Mouse (Mus musculus) small intestine, adult 2 months (tissue): ENCODE results near the gene Ahnak2. TPM values are rescaled to one million over a fixed set of nuclear protein-coding genes. Genes with fewer than 3 reads are reported as not detected.

ENCODE experiments used
- H3K27ac ChIP-seq: fragments of 200-500 bp; 2 replicates; pipeline ENCODE4 v1.5.1; 2012; ENCODE audit warnings: low read depth, low read length, control low read depth, inconsistent platforms; ENCODE audit not compliant: insufficient read depth
- H3K27me3 ChIP-seq: fragments of 200-500 bp; 2 replicates; pipeline ENCODE4 v1.6.1; 2012; ENCODE audit warnings: mild to moderate bottlenecking, moderate library complexity, low read length, inconsistent platforms; ENCODE audit not compliant: control insufficient read depth, insufficient read depth
- H3K36me3 ChIP-seq: fragments of 200-500 bp; 2 replicates; pipeline ENCODE4 v1.6.1; 2012; ENCODE audit warnings: mild to moderate bottlenecking, low read length, control low read depth, inconsistent platforms; ENCODE audit not compliant: control insufficient read depth, insufficient read depth
- H3K4me1 ChIP-seq: fragments of 200-500 bp; 2 replicates; pipeline ENCODE4 v1.6.1; 2012; ENCODE audit warnings: low read length, inconsistent platforms, mixed read lengths; ENCODE audit not compliant: control insufficient read depth, insufficient read depth, insufficient read length
- H3K4me3 ChIP-seq: fragments of 200-500 bp; 2 replicates; pipeline ENCODE4 v1.5.1; 2012; ENCODE audit warnings: low read depth, mild to moderate bottlenecking, control low read depth, inconsistent platforms, low read length, moderate library complexity
- CTCF ChIP-seq: fragments of 200-500 bp; IDR thresholded peaks from 2 replicates; pipeline ENCODE4 v1.5.1; 2012; ENCODE audit warnings: low read depth, mild to moderate bottlenecking, control low read depth, inconsistent platforms, low read length, moderate library complexity, mixed read lengths; ENCODE audit not compliant: insufficient replicate concordance, insufficient read length; ENCODE audit errors: extremely low read depth
- POLR2A ChIP-seq: fragments of 200-500 bp; IDR thresholded peaks from 2 replicates; pipeline ENCODE4 v1.6.1; 2012; ENCODE audit warnings: low read depth, mild to moderate bottlenecking, control low read depth, inconsistent platforms, low read length, moderate library complexity
- WGBS: fragments of 180-500 bp; shearing (Covaris S2); methylation state at CpG from one replicate; pipeline ENCODE4 v1.1.7; 2018; 5-methylcytosine and 5-hydroxymethylcytosine counted together
- polyA plus RNA-seq: library from polyadenylated mRNA; depleted of rRNA; stranded (reverse); fragments of >200 nt; gene quantifications from 2 replicates; pipeline ENCODE4 v1.2.3, GENCODE M21; 2012

Ahnak2 gene
- polyA plus RNA-seq, 1 experiment: 1.4 TPM

DNA sequence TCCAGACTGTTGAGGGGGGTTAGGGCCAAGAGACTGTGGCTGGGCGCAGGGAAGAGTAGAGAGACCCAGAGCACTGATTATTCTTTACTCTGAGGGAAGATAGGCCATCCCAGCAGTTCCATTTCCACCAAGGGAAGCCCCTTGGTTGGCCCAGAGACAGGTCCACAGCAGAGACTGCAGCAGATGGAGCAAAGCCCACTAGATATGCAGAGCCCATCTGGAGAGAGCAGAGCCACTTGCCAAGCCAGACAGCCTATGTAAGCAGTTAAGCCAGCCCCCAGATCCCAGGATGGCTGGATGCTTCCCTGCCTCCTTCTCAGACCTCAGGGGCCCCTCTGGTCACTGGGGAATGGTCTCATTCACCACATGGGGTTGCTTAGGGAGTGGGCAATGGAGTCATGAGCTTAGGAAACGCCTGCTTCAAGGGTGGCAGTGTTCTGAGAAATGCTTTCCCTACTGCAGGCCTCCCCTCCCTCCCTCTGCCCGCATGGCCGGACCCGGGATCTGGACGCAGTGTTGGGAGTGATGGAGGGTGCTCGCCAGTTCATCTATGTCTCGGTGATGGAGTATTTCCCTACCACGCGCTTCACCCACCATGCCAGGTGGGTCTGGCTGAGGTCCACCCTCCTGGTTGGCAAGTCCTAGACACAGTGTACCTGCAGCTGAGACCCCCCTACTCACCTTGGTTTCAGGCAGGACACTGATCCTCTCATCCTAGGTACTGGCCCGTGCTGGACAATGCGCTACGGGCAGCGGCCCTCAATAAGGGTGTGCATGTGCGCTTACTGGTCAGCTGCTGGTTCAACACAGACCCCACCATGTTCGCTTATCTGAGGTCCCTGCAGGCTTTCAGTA, 35.2 kb downstream of the Ahnak2 start:
- no peak for TF ChIP-seq CTCF
- no peak for TF ChIP-seq POLR2A
- no peaks in the 10 kb centered on the region for H3K27me3 ChIP-seq
- no peaks in the 10 kb centered on the region for H3K4me1 ChIP-seq
- no peaks in the 10 kb centered on the region for H3K36me3 ChIP-seq
- WGBS: 92% methylated on average over 16 of the region's 16 CpGs
- H3K4me3 ChIP-seq: no peak overlapping the region
- no peak overlapping the region for H3K27ac ChIP-seq

GRCm38 (mm10) chr12:112766586-112766985, 35.9 kb downstream of the Ahnak2 start:
- Histone ChIP-seq H3K36me3 (no peaks in the 10 kb centered on the region), H3K27me3 (no peaks in the 10 kb centered on the region), H3K4me1 (no peaks in the 10 kb centered on the region), H3K4me3 (no peak overlapping the region), H3K27ac (no peak overlapping the region)
- WGBS: 95% methylated on average over 7 of the region's 7 CpGs
- TF ChIP-seq POLR2A (no peak), CTCF (no peak)

GRCm38 (mm10) chr12:112764991-112765390, 37.5 kb downstream of the Ahnak2 start:
- H3K4me1 ChIP-seq: no peaks in the 10 kb centered on the region
- no peak for TF ChIP-seq POLR2A
- no peak for TF ChIP-seq CTCF
- H3K36me3 ChIP-seq: no peaks in the 10 kb centered on the region
- H3K27me3 ChIP-seq: no peaks in the 10 kb centered on the region
- no peak overlapping the region for H3K27ac ChIP-seq
- WGBS: 89% methylated on average over 7 of the region's 7 CpGs
- no peak overlapping the region for H3K4me3 ChIP-seq

GRCm38 (mm10) chr12:112764141-112764540, 38.3 kb downstream of the Ahnak2 start:
- H3K4me3 ChIP-seq: no peak overlapping the region
- 82% methylated on average over 5 of the region's 5 CpGs for WGBS
- H3K36me3 ChIP-seq: no peaks in the 10 kb centered on the region
- H3K27ac ChIP-seq: no peak overlapping the region
- TF ChIP-seq CTCF (no peak), POLR2A (no peak)
- no peaks in the 10 kb centered on the region for H3K4me1 ChIP-seq
- no peaks in the 10 kb centered on the region for H3K27me3 ChIP-seq

DNA sequence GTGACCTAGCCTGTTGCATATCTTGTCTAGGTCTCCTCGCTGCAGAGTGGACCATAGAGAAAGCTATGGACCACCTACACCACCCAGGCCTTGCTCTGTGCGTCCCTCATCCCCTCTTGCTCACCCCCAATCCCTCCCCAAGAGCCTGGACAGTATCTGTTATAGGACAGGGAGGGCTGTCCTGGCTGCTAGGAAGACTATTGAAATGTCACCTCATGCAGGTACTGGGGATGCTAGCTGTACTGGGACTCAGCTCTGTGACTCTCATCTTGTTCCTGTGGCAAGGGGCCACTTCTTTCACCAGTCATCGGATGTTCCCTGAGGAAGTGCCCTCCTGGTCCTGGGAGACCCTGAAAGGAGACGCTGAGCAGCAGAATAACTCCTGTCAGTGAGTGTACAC, 39.3 kb downstream of the Ahnak2 start:
- WGBS: 92% methylated on average over 4 of the region's 4 CpGs
- no peak for TF ChIP-seq POLR2A
- no peak for TF ChIP-seq CTCF
- no peaks in the 10 kb centered on the region for H3K27me3 ChIP-seq

DNA sequence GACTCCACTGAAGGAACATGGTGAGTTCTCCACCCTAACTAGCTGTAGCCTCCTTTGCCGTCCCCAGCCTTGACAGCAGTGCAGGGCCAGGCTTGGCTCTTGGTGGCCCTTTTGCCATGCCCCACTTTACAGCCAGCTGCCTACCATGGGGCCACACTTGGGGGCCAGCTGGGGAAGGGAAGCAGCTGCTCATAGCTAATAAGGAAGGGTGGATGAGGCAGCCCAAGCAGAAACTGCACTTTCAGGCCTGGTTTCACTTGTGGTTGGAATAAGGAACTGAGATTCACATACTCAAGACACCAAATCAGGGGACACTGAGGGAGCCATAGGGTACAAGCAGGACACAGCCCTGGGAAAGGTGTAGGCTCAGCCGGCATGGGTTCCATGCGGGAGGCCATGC, 40.4 kb downstream of the Ahnak2 start:
- TF ChIP-seq CTCF (no peak), POLR2A (no peak)
- Histone ChIP-seq H3K36me3 (no peaks in the 10 kb centered on the region), H3K27me3 (no peaks in the 10 kb centered on the region), H3K4me3 (peak overlapping the region; percentile 46), H3K4me1 (no peaks in the 10 kb centered on the region), H3K27ac (peak overlapping the region; percentile 40; the same call in 1 of the 2 replicates)
- 74% methylated on average over 3 of the region's 3 CpGs for WGBS

More for the DNA sequence above, 39.3 kb downstream of the Ahnak2 start:
- H3K4me3 ChIP-seq: no peak overlapping the region
- H3K4me1 ChIP-seq: no peaks in the 10 kb centered on the region
- H3K36me3 ChIP-seq: no peaks in the 10 kb centered on the region
- H3K27ac ChIP-seq: no peak overlapping the region

- no peak for TF ChIP-seq CTCF
- H3K27ac ChIP-seq: 0 out of 2 replicates have a peak overlapping the region, but pooled peaks have one; percentile 40
- 88% methylated on average over 4 of the region's 4 CpGs for WGBS
- no peaks in the 10 kb centered on the region for H3K27me3 ChIP-seq
- peak overlapping the region; percentile 33; the same call in 1 of the 2 replicates for H3K4me3 ChIP-seq
- no peaks in the 10 kb centered on the region for H3K36me3 ChIP-seq
- no peaks in the 10 kb centered on the region for H3K4me1 ChIP-seq
Observed at GRCm38 (mm10) chr12:112761411-112761810, 41.0 kb downstream of the Ahnak2 start.
